Mouse (Mus musculus): ENCODE data around the gene Cpe.

Cpe gene

GRCm38 (mm10) chr8:64632169-64632568, 60.7 kb downstream of the Cpe start:
- no peak for DNase-seq (ENCODE audit: low spot score)

GRCm38 (mm10) chr8:64631761-64632160, 61.1 kb downstream of the Cpe start:
- no peak for DNase-seq (ENCODE audit: low spot score)

GRCm38 (mm10) chr8:64629034-64629760, 63.7 kb downstream of the Cpe start:
- DNase-seq (ENCODE audit: low spot score), result no peak

GRCm38 (mm10) chr8:64628039-64628438, 64.8 kb downstream of the Cpe start:
- no peak for DNase-seq (ENCODE audit: low spot score)

GRCm38 (mm10) chr8:64624603-64625037, 68.2 kb downstream of the Cpe start:
- DNase-seq (ENCODE audit: low spot score), result peak; percentile 21

- no peak for DNase-seq (ENCODE audit: low spot score)
Measured at GRCm38 (mm10) chr8:64620365-64621150, 72.3 kb downstream of the Cpe start.

GRCm38 (mm10) chr8:64619661-64620060, 73.2 kb downstream of the Cpe start:
- DNase-seq (ENCODE audit: low spot score), result no peak

- DNase-seq (ENCODE audit: low spot score), result no peak
Measured at GRCm38 (mm10) chr8:64618618-64619017, 74.2 kb downstream of the Cpe start.

- no peak for DNase-seq (ENCODE audit: low spot score)
Measured at GRCm38 (mm10) chr8:64616566-64616965, 76.3 kb downstream of the Cpe start.

GRCm38 (mm10) chr8:64615459-64615858, 77.4 kb downstream of the Cpe start:
- DNase-seq (ENCODE audit: low spot score), result no peak

GRCm38 (mm10) chr8:64613663-64614062, 79.2 kb downstream of the Cpe start:
- no peak for DNase-seq (ENCODE audit: low spot score)

- DNase-seq (ENCODE audit: low spot score), result no peak
Measured at GRCm38 (mm10) chr8:64611210-64611974, 81.5 kb downstream of the Cpe start.

- DNase-seq (ENCODE audit: low spot score), result no peak
Measured at GRCm38 (mm10) chr8:64608931-64609330, 83.9 kb downstream of the Cpe start.

GRCm38 (mm10) chr8:64606015-64606414, 86.8 kb downstream of the Cpe start:
- DNase-seq (ENCODE audit: low spot score), result no peak

GRCm38 (mm10) chr8:64598206-64598605, 94.6 kb downstream of the Cpe start:
- DNase-seq (ENCODE audit: low spot score), result no peak

- peak; percentile 44 for DNase-seq (ENCODE audit: low spot score)
Measured at GRCm38 (mm10) chr8:64597042-64597970, 95.5 kb downstream of the Cpe start.

- no peak for DNase-seq (ENCODE audit: low spot score)
Measured at GRCm38 (mm10) chr8:64596396-64596795, 96.5 kb downstream of the Cpe start.

GRCm38 (mm10) chr8:64590456-64590855, 102.4 kb downstream of the Cpe start:
- no peak for DNase-seq (ENCODE audit: low spot score)

- no peak for DNase-seq (ENCODE audit: low spot score)
Measured at GRCm38 (mm10) chr8:64582887-64583286, 110.0 kb downstream of the Cpe start.

- no peak for DNase-seq (ENCODE audit: low spot score)
Measured at GRCm38 (mm10) chr8:64578221-64578620, 114.6 kb downstream of the Cpe start.

GRCm38 (mm10) chr8:64575001-64575400, 117.9 kb downstream of the Cpe start:
- no peak for DNase-seq (ENCODE audit: low spot score)

All from layer of hippocampus, adult 9-10 months (tissue).